Mouse (Mus musculus) limb, embryonic 13.5 days (tissue): ENCODE results near the gene Gm20388. TPM values are rescaled to one million over a fixed set of nuclear protein-coding genes. Genes with fewer than 3 reads are reported as not detected.
"Not testable (repeated sequence)": the region's sequence is repeated elsewhere in the genome, so short reads cannot be mapped to it uniquely, and the experiment has no call there.

Source experiments
- ATAC-seq: fragments of 200-750 bp; cut with Nextera tagmentation; 2 replicates; pipeline ENCODE4 v1.8.0; 2017; ENCODE audit warnings: low read depth, moderate number of reproducible peaks, moderate TSS enrichment; ENCODE audit not compliant: low FRiP score
- H3K27ac ChIP-seq: fragments of 300-500 bp; sonication (generic); 2 replicates; pipeline ENCODE4 v1.5.1; 2015; ENCODE audit warnings: inconsistent platforms, mild to moderate bottlenecking, moderate library complexity
- H3K27me3 ChIP-seq: fragments of 300-500 bp; sonication (generic); 2 replicates; pipeline ENCODE4 v1.6.1; 2015; ENCODE audit warnings: mild to moderate bottlenecking, inconsistent platforms
- H3K36me3 ChIP-seq: fragments of 300-500 bp; sonication (generic); 2 replicates; pipeline ENCODE4 v1.6.1; 2015; ENCODE audit warnings: inconsistent platforms, mild to moderate bottlenecking, moderate library complexity
- H3K4me1 ChIP-seq: fragments of 300-500 bp; sonication (generic); 2 replicates; pipeline ENCODE4 v1.6.1; 2015; ENCODE audit warnings: inconsistent platforms
- H3K4me2 ChIP-seq: fragments of 300-500 bp; sonication (generic); replicated peaks from 2 replicates; pipeline ENCODE4 v1.6.1; 2015; ENCODE audit warnings: inconsistent platforms, mild to moderate bottlenecking, moderate library complexity
- H3K4me3 ChIP-seq: fragments of 300-500 bp; sonication (generic); 2 replicates; pipeline ENCODE4 v1.5.1; 2015; ENCODE audit warnings: moderate library complexity, mild to moderate bottlenecking, inconsistent platforms
- H3K9ac ChIP-seq: fragments of 300-500 bp; sonication (generic); 2 replicates; pipeline ENCODE4 v1.6.1; 2015; ENCODE audit warnings: mild to moderate bottlenecking, inconsistent platforms
- H3K9me3 ChIP-seq: fragments of 300-500 bp; sonication (generic); 2 replicates; pipeline ENCODE4 v1.6.1; 2016; ENCODE audit warnings: inconsistent platforms
- WGBS: fragments of 180-500 bp; shearing (Covaris S2); methylation state at CpG from one replicate; pipeline ENCODE4 v1.1.7; 2015; 5-methylcytosine and 5-hydroxymethylcytosine counted together
- polyA plus RNA-seq: library from polyadenylated mRNA; unstranded; fragments of >200 nt; fragmentation: Nextera tagmentation; extraction: Ambion mirVana; gene quantifications from 2 replicates; pipeline ENCODE4 v1.2.1, GENCODE M21; 2015

Gene Gm20388
- polyA plus RNA-seq, 1 experiment from 2014 or later: 7.1 TPM

- H3K36me3 ChIP-seq: peaks cover 15% of the 10 kb centered on the region
- ATAC-seq: peak; percentile 85
- WGBS: under 1% methylated on average over 57 of the region's 87 CpGs
These were observed 4110.0 kb downstream of the Gm20388 start for GRCm38 (mm10) chr8:124020439-124021236.

GRCm38 (mm10) chr8:124021237-124022227, 4110.9 kb downstream of the Gm20388 start, which contains the start of the genes Taf5l and Urb2:
Gene Taf5l (minus strand): TSS chr8:124021397.
Gene Urb2 (plus strand): TSS chr8:124021508.
- under 1% methylated on average over 68 of the region's 74 CpGs for WGBS
- Histone ChIP-seq H3K9me3 (no peaks in the 10 kb centered on the region), H3K4me2 (peak within 1 kb of the TSS; percentile 74), H3K4me1 (peaks cover 35% of the 10 kb centered on the region), H3K27me3 (no peaks in the 10 kb centered on the region), H3K36me3 (peaks cover 21% of the 10 kb centered on the region), H3K27ac (peak within 1 kb of the TSS; percentile 86; the same call in 1 of the 2 replicates), H3K9ac (peak within 1 kb of the TSS; percentile 81), H3K4me3 (peak within 1 kb of the TSS; percentile 83)
- ATAC-seq: peak; percentile 92

More at GRCm38 (mm10) chr8:124020439-124021236, 4110.0 kb downstream of the Gm20388 start:
- Histone ChIP-seq H3K9me3 (no peaks in the 10 kb centered on the region), H3K4me3 (peak overlapping the region; percentile 83), H3K4me1 (peaks cover 35% of the 10 kb centered on the region), H3K27me3 (no peaks in the 10 kb centered on the region), H3K9ac (peak overlapping the region; percentile 81), H3K27ac (peak overlapping the region; percentile 86; the same call in 1 of the 2 replicates), H3K4me2 (peak overlapping the region; percentile 74)

DNA sequence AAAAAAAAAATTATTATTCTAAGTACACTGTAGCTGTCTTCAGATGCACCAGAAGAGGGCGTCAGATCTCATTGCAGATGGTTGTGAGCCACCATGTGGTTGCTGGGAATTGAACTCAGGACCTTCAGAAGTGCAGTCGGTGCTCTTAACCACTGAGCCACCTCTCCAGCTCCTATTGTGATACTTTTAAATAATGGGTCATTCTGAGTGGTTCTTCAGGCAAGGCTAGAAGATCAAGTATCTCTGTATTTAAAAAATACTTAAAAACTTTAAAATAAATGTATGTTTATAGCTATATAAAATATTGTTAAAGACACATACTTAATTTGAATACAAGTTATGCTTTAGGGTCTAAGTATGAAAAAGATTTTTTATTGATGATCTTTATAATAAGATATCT, 4115.6 kb downstream of the Gm20388 start:
- H3K36me3 ChIP-seq: peaks cover 67% of the 10 kb centered on the region
- H3K4me1 ChIP-seq, H3K9me3 ChIP-seq, ATAC-seq, H3K4me2 ChIP-seq, H3K27me3 ChIP-seq, H3K4me3 ChIP-seq, H3K27ac ChIP-seq, H3K9ac ChIP-seq: not testable (repeated sequence)
- WGBS: 74% methylated on average over 2 of the region's 2 CpGs

- Histone ChIP-seq H3K4me3 (no peak overlapping the region), H3K36me3 (peaks cover 75% of the 10 kb centered on the region), H3K27ac (no peak overlapping the region), H3K4me1 (no peaks in the 10 kb centered on the region), H3K27me3 (no peaks in the 10 kb centered on the region), H3K4me2 (no peak overlapping the region), H3K9ac (no peak overlapping the region), H3K9me3 (no peaks in the 10 kb centered on the region)
- 92% methylated on average over 6 of the region's 6 CpGs for WGBS
- no peak for ATAC-seq
These were observed 4117.2 kb downstream of the Gm20388 start for GRCm38 (mm10) chr8:124027831-124028230.

- no peak for ATAC-seq
- Histone ChIP-seq H3K4me2 (no peak overlapping the region), H3K9ac (no peak overlapping the region), H3K27ac (no peak overlapping the region), H3K36me3 (peaks cover 87% of the 10 kb centered on the region), H3K9me3 (no peaks in the 10 kb centered on the region), H3K4me3 (no peak overlapping the region), H3K4me1 (no peaks in the 10 kb centered on the region), H3K27me3 (no peaks in the 10 kb centered on the region)
- WGBS: 71% methylated on average over 5 of the region's 5 CpGs
These were observed 4122.8 kb downstream of the Gm20388 start for GRCm38 (mm10) chr8:124033400-124033799.

GRCm38 (mm10) chr8:124038121-124038520, 4127.5 kb downstream of the Gm20388 start:
- WGBS: 87% methylated on average over 7 of the region's 7 CpGs
- no peak for ATAC-seq

DNA sequence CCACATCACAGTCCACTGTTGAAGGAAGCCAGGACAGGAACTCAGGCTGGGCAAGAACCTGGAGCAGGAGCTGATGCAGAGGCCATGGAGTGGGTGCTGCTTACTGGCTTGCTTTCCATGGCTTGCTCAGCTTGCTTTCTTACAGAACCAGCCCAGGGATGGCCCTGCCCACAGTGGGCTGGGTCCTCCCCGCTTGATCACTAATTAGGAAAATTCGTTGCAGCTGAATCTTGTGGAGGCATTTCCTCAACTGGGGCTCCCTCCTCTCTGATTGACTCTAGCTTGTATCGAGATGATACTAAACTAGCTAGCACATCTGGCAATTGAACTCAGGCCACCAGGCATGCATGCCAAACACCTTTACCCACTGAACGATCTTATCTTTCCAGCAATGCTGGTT, 4128.7 kb downstream of the Gm20388 start:
- peaks cover 87% of the 10 kb centered on the region for H3K36me3 ChIP-seq
- no peak overlapping the region for H3K27ac ChIP-seq
- no peaks in the 10 kb centered on the region for H3K4me1 ChIP-seq
- no peak overlapping the region for H3K4me2 ChIP-seq
- H3K9ac ChIP-seq: no peak overlapping the region
- no peaks in the 10 kb centered on the region for H3K9me3 ChIP-seq
- H3K27me3 ChIP-seq: no peaks in the 10 kb centered on the region
- no peak for ATAC-seq
- WGBS: 65% methylated on average over 4 of the region's 4 CpGs
- H3K4me3 ChIP-seq: no peak overlapping the region

More at GRCm38 (mm10) chr8:124038121-124038520, 4127.5 kb downstream of the Gm20388 start:
- H3K9me3 ChIP-seq: no peaks in the 10 kb centered on the region
- peaks cover 91% of the 10 kb centered on the region for H3K36me3 ChIP-seq
- H3K4me1 ChIP-seq: no peaks in the 10 kb centered on the region
- H3K27ac ChIP-seq: no peak overlapping the region
- H3K27me3 ChIP-seq: no peaks in the 10 kb centered on the region
- H3K9ac ChIP-seq: no peak overlapping the region
- no peak overlapping the region for H3K4me3 ChIP-seq
- H3K4me2 ChIP-seq: no peak overlapping the region

GRCm38 (mm10) chr8:124042201-124042600, 4131.6 kb downstream of the Gm20388 start:
- H3K27me3 ChIP-seq: no peaks in the 10 kb centered on the region
- WGBS: 70% methylated on average over 1 of the region's 1 CpGs
- no peaks in the 10 kb centered on the region for H3K4me1 ChIP-seq
- H3K27ac ChIP-seq: no peak overlapping the region
- peaks cover 82% of the 10 kb centered on the region for H3K36me3 ChIP-seq
- no peak overlapping the region for H3K4me3 ChIP-seq
- no peak overlapping the region for H3K9ac ChIP-seq
- no peak for ATAC-seq
- H3K9me3 ChIP-seq: no peaks in the 10 kb centered on the region
- H3K4me2 ChIP-seq: no peak overlapping the region

DNA sequence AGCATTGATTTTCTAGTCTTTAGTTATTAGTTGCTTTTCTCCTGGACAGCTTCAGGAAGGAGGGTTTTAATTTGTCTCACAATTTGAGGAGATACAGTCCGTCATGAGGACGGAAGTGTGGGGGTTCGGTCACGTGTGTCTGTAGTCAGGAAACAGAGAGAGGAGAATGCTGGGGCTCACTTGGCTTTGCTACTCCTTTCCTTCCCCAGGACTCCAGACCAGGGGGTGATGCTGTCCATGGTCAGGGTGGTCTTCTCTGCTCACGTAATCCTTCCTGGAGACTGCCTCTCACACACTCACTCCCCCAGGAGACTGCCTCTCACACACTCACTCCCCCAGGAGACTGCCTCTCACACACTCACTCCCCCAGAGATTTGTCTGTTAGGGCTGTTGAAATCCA, 4133.8 kb downstream of the Gm20388 start:
- Histone ChIP-seq H3K4me1 (no peaks in the 10 kb centered on the region), H3K9ac (no peak overlapping the region), H3K4me2 (no peak overlapping the region), H3K9me3 (no peaks in the 10 kb centered on the region), H3K27ac (no peak overlapping the region), H3K4me3 (no peak overlapping the region), H3K27me3 (no peaks in the 10 kb centered on the region), H3K36me3 (peaks cover 77% of the 10 kb centered on the region)
- 92% methylated on average over 5 of the region's 5 CpGs for WGBS
- no peak for ATAC-seq

DNA sequence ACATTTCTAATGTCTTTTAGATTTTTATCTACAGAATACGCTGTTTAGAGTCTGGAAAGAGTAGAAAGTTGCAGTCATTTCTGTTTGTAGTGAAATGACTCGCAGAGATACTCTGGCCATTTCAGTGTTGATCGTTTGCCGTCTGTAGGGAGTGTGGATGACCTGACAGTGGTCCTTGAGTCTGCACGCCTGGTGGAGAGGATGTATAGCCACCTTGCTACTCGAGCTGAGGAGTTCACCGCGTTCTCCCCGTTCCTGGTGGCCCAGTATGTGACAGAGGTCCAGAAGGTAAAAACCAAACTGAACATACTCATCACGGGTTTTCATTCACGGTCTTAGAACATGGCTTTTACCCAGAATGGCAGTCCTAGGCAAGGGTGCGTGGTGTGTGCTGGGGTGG, 4134.3 kb downstream of the Gm20388 start:
- no peaks in the 10 kb centered on the region for H3K27me3 ChIP-seq
- H3K4me2 ChIP-seq: no peak overlapping the region
- no peak overlapping the region for H3K9ac ChIP-seq
- WGBS: 91% methylated on average over 12 of the region's 12 CpGs
- H3K27ac ChIP-seq: no peak overlapping the region
- no peaks in the 10 kb centered on the region for H3K4me1 ChIP-seq
- peaks cover 77% of the 10 kb centered on the region for H3K36me3 ChIP-seq
- no peaks in the 10 kb centered on the region for H3K9me3 ChIP-seq
- ATAC-seq: no peak
- no peak overlapping the region for H3K4me3 ChIP-seq

DNA sequence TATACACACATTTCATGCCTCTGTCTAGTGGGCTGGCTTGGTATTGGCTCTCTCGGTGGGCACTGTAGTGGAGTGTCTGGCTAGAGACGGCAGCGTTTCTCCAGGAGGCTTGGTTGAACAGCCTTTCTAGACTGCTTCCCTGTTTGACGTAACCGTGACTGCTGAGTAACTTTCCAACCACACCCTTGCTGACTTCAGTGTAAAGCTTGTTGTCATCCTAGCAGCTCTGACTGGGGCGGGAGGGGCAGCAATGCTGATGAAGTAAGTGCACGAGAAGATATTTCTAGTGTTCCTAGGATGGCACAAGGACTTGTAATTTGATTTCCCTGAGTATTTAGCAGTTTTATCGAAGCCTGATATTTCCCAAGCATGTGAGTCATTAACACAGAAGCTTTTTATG, 4135.2 kb downstream of the Gm20388 start:
- no peaks in the 10 kb centered on the region for H3K27me3 ChIP-seq
- H3K4me1 ChIP-seq: no peaks in the 10 kb centered on the region
- H3K9me3 ChIP-seq: no peaks in the 10 kb centered on the region
- no peak overlapping the region for H3K27ac ChIP-seq
- no peak overlapping the region for H3K9ac ChIP-seq
- no peak overlapping the region for H3K4me2 ChIP-seq
- peaks cover 71% of the 10 kb centered on the region for H3K36me3 ChIP-seq
- H3K4me3 ChIP-seq: no peak overlapping the region
- no peak for ATAC-seq
- 86% methylated on average over 8 of the region's 8 CpGs for WGBS

DNA sequence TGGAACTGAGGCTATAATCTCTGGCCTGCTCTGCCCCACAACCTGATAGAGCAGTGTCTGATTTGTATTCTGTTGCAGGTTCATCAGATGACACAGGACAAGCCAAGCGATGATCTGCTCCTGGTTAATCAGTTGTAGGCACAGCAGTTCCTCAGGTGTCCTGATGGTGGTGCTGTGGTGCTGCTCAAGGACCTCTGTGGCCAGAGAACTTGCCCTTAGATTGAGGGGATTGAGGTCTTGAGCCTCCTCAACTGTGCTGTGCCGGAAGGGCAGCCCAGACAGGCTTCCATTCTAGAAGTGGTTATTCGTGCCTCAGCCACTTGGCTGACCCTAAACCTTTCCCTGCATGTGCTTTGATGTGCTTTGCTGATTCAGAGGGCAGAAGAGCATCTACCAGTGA, 4141.5 kb downstream of the Gm20388 start:
- WGBS: 28% methylated on average over 3 of the region's 3 CpGs
- Histone ChIP-seq H3K9me3 (no peaks in the 10 kb centered on the region), H3K9ac (no peak overlapping the region), H3K4me1 (no peaks in the 10 kb centered on the region), H3K36me3 (peaks cover 25% of the 10 kb centered on the region), H3K27me3 (no peaks in the 10 kb centered on the region), H3K4me2 (no peak overlapping the region), H3K27ac (no peak overlapping the region), H3K4me3 (no peak overlapping the region)
- ATAC-seq: no peak; the same call in 1 of the 2 replicates
